Mouse (Mus musculus) midbrain, embryonic 12.5 days (tissue): ENCODE results near the gene Eif3i. TPM values are rescaled to one million over a fixed set of nuclear protein-coding genes. Genes with fewer than 3 reads are reported as not detected.

Experiments used
- ATAC-seq: fragments of 200-750 bp; cut with Nextera tagmentation; 2 replicates; pipeline ENCODE4 v1.8.0; 2017; ENCODE audit warnings: low read depth, moderate TSS enrichment, moderate library complexity; ENCODE audit not compliant: low FRiP score
- H3K27ac ChIP-seq: fragments of 300-500 bp; sonication (generic); replicated peaks from 2 replicates; pipeline ENCODE4 v1.5.1; 2016; ENCODE audit warnings: mild to moderate bottlenecking
- H3K27me3 ChIP-seq: fragments of 300-500 bp; sonication (generic); 2 replicates; pipeline ENCODE4 v1.6.1; 2016; ENCODE audit warnings: mild to moderate bottlenecking
- H3K36me3 ChIP-seq: fragments of 300-500 bp; sonication (generic); 2 replicates; pipeline ENCODE4 v1.6.1; 2016
- H3K4me1 ChIP-seq: fragments of 300-500 bp; sonication (generic); 2 replicates; pipeline ENCODE4 v1.6.1; 2016
- H3K4me2 ChIP-seq: fragments of 300-500 bp; sonication (generic); replicated peaks from 2 replicates; pipeline ENCODE4 v1.6.1; 2016; ENCODE audit warnings: mild to moderate bottlenecking, moderate library complexity
- H3K4me3 ChIP-seq: fragments of 300-500 bp; sonication (generic); 2 replicates; pipeline ENCODE4 v1.5.1; 2016; ENCODE audit warnings: mild to moderate bottlenecking
- H3K9ac ChIP-seq: fragments of 300-500 bp; sonication (generic); replicated peaks from 2 replicates; pipeline ENCODE4 v1.6.1; 2016; ENCODE audit warnings: mild to moderate bottlenecking, moderate library complexity
- H3K9me3 ChIP-seq: fragments of 300-500 bp; sonication (generic); 2 replicates; pipeline ENCODE4 v1.6.1; 2016; ENCODE audit warnings: mild to moderate bottlenecking
- WGBS: fragments of 180-500 bp; shearing (Covaris S2); methylation state at CpG from one replicate; pipeline ENCODE4 v1.1.7; 2016; 5-methylcytosine and 5-hydroxymethylcytosine counted together
- polyA plus RNA-seq: library from polyadenylated mRNA; unstranded; fragments of >200 nt; fragmentation: Nextera tagmentation; extraction: Ambion mirVana; gene quantifications from 2 replicates; pipeline ENCODE4 v1.2.1, GENCODE M21; 2016

Eif3i gene
- polyA plus RNA-seq, 1 experiment from 2014 or later = 202 TPM

GRCm38 (mm10) chr4:129584370-129584769, 16.1 kb downstream of the Eif3i start:
- no peak overlapping the region; the same call in 1 of the 2 replicates for H3K4me3 ChIP-seq
- H3K27ac ChIP-seq = no peak overlapping the region
- no peaks in the 10 kb centered on the region for H3K9me3 ChIP-seq
- ATAC-seq = no peak
- WGBS = 83% methylated on average over 1 of the region's 1 CpGs
- H3K4me2 ChIP-seq = peak overlapping the region; percentile 60
- H3K36me3 ChIP-seq = no peaks in the 10 kb centered on the region
- H3K9ac ChIP-seq = 0 out of 2 replicates have a peak overlapping the region, but pooled peaks have one; percentile 49
- H3K4me1 ChIP-seq = peaks cover 11% of the 10 kb centered on the region
- H3K27me3 ChIP-seq = no peaks in the 10 kb centered on the region

GRCm38 (mm10) chr4:129582251-129582650, 18.2 kb downstream of the Eif3i start:
- WGBS = 64% methylated on average over 1 of the region's 1 CpGs
- no peaks in the 10 kb centered on the region for H3K27me3 ChIP-seq
- H3K9ac ChIP-seq = no peak overlapping the region
- peaks cover 12% of the 10 kb centered on the region for H3K4me1 ChIP-seq
- no peak for ATAC-seq
- H3K4me3 ChIP-seq = no peak overlapping the region
- no peaks in the 10 kb centered on the region for H3K36me3 ChIP-seq
- no peak overlapping the region for H3K4me2 ChIP-seq
- H3K9me3 ChIP-seq = no peaks in the 10 kb centered on the region
- no peak overlapping the region for H3K27ac ChIP-seq

DNA sequence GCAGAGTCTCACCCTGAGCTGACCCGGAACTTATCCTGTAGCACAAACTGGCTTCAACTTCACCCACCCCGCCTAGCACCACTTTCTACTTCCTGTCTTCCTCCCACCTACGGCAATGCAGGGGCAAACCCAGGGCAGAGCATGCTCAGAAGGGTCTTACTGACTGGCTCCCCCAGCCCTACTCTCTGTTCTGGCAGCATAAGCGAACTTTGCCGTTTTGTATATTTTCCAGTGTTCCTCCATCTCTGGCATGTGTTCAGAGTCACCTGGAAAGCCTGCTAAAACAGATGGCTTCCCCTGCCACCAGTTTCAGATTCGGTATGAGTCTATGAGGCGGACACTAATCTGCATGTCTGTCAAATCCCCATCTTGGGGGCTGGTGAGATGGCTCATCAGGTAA, 20.1 kb downstream of the Eif3i start:
- Histone ChIP-seq H3K4me3 (no peak overlapping the region), H3K9me3 (no peaks in the 10 kb centered on the region), H3K4me2 (no peak overlapping the region), H3K9ac (no peak overlapping the region), H3K27ac (no peak overlapping the region), H3K27me3 (no peaks in the 10 kb centered on the region), H3K36me3 (no peaks in the 10 kb centered on the region), H3K4me1 (peaks cover 18% of the 10 kb centered on the region)
- no peak for ATAC-seq
- WGBS = 81% methylated on average over 7 of the region's 7 CpGs

DNA sequence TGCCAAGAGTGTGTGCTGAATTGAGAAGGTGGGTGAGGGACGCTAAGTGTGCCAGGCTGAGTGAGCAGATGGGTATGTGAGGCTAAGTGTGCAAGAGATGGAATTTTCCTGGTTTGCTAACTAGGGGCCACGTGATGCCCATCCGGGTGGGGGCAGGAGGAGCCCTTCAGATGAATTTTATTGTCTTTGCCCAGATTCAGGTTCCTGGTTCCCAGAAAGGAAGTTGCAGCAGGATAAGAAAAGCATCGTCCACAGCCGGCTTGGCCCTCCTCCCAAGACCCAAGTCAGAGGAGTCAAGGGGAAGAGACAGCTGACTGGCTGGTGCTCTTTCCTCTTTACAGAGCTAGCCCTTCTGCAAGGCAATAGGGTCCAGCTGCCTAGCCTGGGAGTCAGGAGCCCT, 22.0 kb downstream of the Eif3i start, which contains the start of gene Fam167b:
TSS of gene Fam167b (minus strand) at position 84 of the 400 bp plus-strand sequence.
- ATAC-seq = no peak
- no peaks in the 10 kb centered on the region for H3K9me3 ChIP-seq
- H3K9ac ChIP-seq = no peak within 1 kb of the TSS
- H3K36me3 ChIP-seq = no peaks in the 10 kb centered on the region
- WGBS = 94% methylated on average over 5 of the region's 5 CpGs
- H3K4me3 ChIP-seq = no peak within 1 kb of the TSS
- H3K4me2 ChIP-seq = peak within 1 kb of the TSS; percentile 30; the same call in 1 of the 2 replicates
- H3K4me1 ChIP-seq = peaks cover 7% of the 10 kb centered on the region; the same call in 1 of the 2 replicates
- H3K27ac ChIP-seq = no peak within 1 kb of the TSS
- no peaks in the 10 kb centered on the region for H3K27me3 ChIP-seq

DNA sequence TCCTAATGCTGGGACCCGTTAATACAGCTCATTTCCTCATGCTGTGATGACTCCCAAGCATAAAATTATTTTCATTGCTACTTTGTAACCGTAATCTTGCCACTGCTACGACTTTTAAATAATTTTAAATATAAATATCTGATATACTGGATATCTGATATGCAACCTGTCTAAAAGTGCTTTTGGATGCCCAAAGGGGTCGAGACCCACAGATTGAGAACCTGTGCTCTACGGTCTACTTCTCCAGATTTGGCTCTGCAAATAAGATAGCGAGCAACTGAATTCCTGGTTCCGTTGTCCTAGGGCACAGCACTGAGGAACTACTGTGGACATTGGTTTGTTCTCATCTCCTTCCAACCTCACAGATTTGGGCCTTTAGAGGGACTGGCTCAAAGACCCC, 22.8 kb downstream of the Eif3i start:
- no peaks in the 10 kb centered on the region for H3K9me3 ChIP-seq
- H3K9ac ChIP-seq = no peak overlapping the region
- H3K4me3 ChIP-seq = no peak overlapping the region
- H3K36me3 ChIP-seq = no peaks in the 10 kb centered on the region
- H3K4me1 ChIP-seq = peaks cover 7% of the 10 kb centered on the region; the same call in 1 of the 2 replicates
- no peak for ATAC-seq
- no peak overlapping the region for H3K4me2 ChIP-seq
- no peak overlapping the region for H3K27ac ChIP-seq
- no peaks in the 10 kb centered on the region for H3K27me3 ChIP-seq
- WGBS = 82% methylated on average over 7 of the region's 7 CpGs

GRCm38 (mm10) chr4:129576863-129577491, 23.5 kb downstream of the Eif3i start:
- Histone ChIP-seq H3K27me3 (no peaks in the 10 kb centered on the region), H3K9ac (no peak overlapping the region; the same call in 1 of the 2 replicates), H3K4me2 (peak overlapping the region; percentile 30), H3K27ac (no peak overlapping the region), H3K9me3 (no peaks in the 10 kb centered on the region), H3K36me3 (no peaks in the 10 kb centered on the region), H3K4me3 (no peak overlapping the region), H3K4me1 (peaks cover 7% of the 10 kb centered on the region; the same call in 1 of the 2 replicates)
- ATAC-seq = no peak
- 24% methylated on average over 21 of the region's 21 CpGs for WGBS

DNA sequence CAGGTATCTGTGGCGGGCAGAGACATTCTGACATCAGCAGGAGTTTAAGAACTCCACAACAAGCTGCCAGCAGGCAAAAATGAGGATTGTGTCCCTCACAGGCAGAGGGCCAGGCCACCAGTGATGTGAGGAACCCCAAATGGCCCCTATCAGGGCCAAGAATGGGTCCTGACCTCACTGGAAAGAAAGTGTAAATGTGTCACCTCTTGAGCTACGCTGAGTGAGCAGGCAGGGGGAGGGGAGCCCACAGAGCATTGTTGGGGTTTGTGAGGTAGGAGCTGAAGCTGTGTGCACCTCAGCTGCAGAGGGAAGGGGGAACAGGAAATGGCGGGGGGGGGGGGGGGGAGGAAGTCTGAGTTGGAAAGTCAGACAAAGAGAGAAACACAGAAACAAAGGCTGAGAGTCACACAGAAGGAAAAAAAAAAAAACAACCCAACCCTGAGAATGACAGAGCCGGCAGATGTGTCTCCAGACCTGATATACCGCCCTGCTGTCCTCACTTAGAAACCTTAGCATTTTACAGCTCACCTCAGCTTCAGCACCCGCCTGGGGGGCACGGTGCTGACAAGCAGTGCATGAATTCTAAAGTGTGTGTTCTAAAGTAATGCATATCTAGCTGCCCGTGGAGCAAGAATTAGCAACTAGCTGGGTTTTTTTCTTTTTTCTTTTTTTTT, 25.1 kb downstream of the Eif3i start:
- Histone ChIP-seq H3K4me1 (peaks cover 7% of the 10 kb centered on the region; the same call in 1 of the 2 replicates), H3K27ac (no peak overlapping the region), H3K36me3 (no peaks in the 10 kb centered on the region), H3K4me3 (no peak overlapping the region), H3K9me3 (no peaks in the 10 kb centered on the region), H3K9ac (no peak overlapping the region), H3K4me2 (no peak overlapping the region), H3K27me3 (no peaks in the 10 kb centered on the region)
- no peak for ATAC-seq
- WGBS = 69% methylated on average over 7 of the region's 8 CpGs

DNA sequence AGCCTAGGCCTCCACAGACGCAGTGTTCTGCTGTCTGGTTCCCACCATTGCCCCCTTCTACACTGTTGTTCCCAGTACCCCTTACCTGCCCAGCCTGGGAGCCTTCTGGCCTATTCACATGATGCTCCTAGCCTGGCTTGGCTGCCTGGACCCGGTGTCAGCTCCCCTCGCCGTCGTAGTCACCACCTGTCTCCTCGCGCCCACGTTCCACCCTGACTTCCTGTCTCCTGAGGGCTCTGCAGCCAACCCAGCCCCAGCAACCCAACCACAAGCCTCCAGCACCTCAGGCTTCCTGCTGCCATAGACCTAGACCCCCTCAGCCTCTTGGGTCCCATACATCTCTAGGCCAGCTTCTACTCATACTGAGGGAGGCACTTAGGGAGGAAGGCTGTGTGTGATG, 27.0 kb downstream of the Eif3i start, which contains the start of gene Lck:
TSS of gene Lck (minus strand) at position 212 of the 400 bp plus-strand sequence.
- H3K9ac ChIP-seq = no peak within 1 kb of the TSS
- WGBS = 93% methylated on average over 8 of the region's 8 CpGs
- no peaks in the 10 kb centered on the region for H3K27me3 ChIP-seq
- no peaks in the 10 kb centered on the region for H3K9me3 ChIP-seq
- ATAC-seq = no peak
- H3K4me2 ChIP-seq = no peak within 1 kb of the TSS
- H3K27ac ChIP-seq = no peak within 1 kb of the TSS
- peaks cover 7% of the 10 kb centered on the region; the same call in 1 of the 2 replicates for H3K4me1 ChIP-seq
- H3K4me3 ChIP-seq = no peak within 1 kb of the TSS
- no peaks in the 10 kb centered on the region for H3K36me3 ChIP-seq

- Histone ChIP-seq H3K4me3 (no peak overlapping the region), H3K9ac (no peak overlapping the region), H3K27ac (no peak overlapping the region), H3K27me3 (no peaks in the 10 kb centered on the region), H3K36me3 (no peaks in the 10 kb centered on the region), H3K4me2 (no peak overlapping the region), H3K9me3 (no peaks in the 10 kb centered on the region), H3K4me1 (peaks cover 7% of the 10 kb centered on the region; the same call in 1 of the 2 replicates)
- WGBS = 93% methylated on average over 4 of the region's 4 CpGs
- ATAC-seq = no peak
These were observed 27.4 kb downstream of the Eif3i start for GRCm38 (mm10) chr4:129573093-129573370.

- Histone ChIP-seq H3K36me3 (no peaks in the 10 kb centered on the region), H3K4me3 (no peak overlapping the region), H3K4me2 (no peak overlapping the region), H3K9me3 (no peaks in the 10 kb centered on the region), H3K4me1 (peaks cover 7% of the 10 kb centered on the region; the same call in 1 of the 2 replicates), H3K27me3 (no peaks in the 10 kb centered on the region), H3K27ac (no peak overlapping the region), H3K9ac (no peak overlapping the region)
- WGBS = 89% methylated on average over 13 of the region's 13 CpGs
- ATAC-seq = no peak
These were observed 28.0 kb downstream of the Eif3i start for GRCm38 (mm10) chr4:129572236-129573092.

- no peak overlapping the region for H3K27ac ChIP-seq
- ATAC-seq = no peak
- H3K4me2 ChIP-seq = no peak overlapping the region
- 76% methylated on average over 8 of the region's 8 CpGs for WGBS
- no peaks in the 10 kb centered on the region for H3K27me3 ChIP-seq
- H3K4me3 ChIP-seq = no peak overlapping the region
- no peaks in the 10 kb centered on the region for H3K36me3 ChIP-seq
- no peaks in the 10 kb centered on the region for H3K9me3 ChIP-seq
- no peak overlapping the region for H3K9ac ChIP-seq
- H3K4me1 ChIP-seq = no peaks in the 10 kb centered on the region
These were observed 28.8 kb downstream of the Eif3i start for GRCm38 (mm10) chr4:129571551-129572084.
